Mouse (Mus musculus) heart, postnatal 0 days (tissue): ENCODE data around the gene Tmem59. TPM values are rescaled to one million over a fixed set of nuclear protein-coding genes. Genes with fewer than 3 reads are reported as not detected.

ENCODE experiments used
- ATAC-seq: fragments of 200-750 bp; cut with Nextera tagmentation; 2 replicates; pipeline ENCODE4 v1.8.0; 2017; ENCODE audit warnings: low read depth, moderate number of reproducible peaks, moderate library complexity; ENCODE audit not compliant: insufficient read depth
- DNase-seq: peaks from one replicate; pipeline ENCODE4 v3.0.0-alpha.2; 2016; ENCODE audit warnings: low spot score
- H3K27ac ChIP-seq: fragments of 300-500 bp; sonication (generic); 2 replicates; pipeline ENCODE4 v1.5.1; 2014; ENCODE audit warnings: low read depth, mild to moderate bottlenecking
- H3K27me3 ChIP-seq: fragments of 300-500 bp; sonication (generic); 2 replicates; pipeline ENCODE4 v1.6.1; 2014; ENCODE audit warnings: low read length, mixed read lengths; ENCODE audit not compliant: control insufficient read depth, insufficient read depth
- H3K36me3 ChIP-seq: fragments of 300-500 bp; sonication (generic); replicated peaks from 2 replicates; pipeline ENCODE4 v1.6.1; 2014; ENCODE audit warnings: low read length, mixed read lengths; ENCODE audit not compliant: control insufficient read depth, insufficient read depth
- H3K4me1 ChIP-seq: fragments of 300-500 bp; sonication (generic); 2 replicates; pipeline ENCODE4 v1.6.1; 2014; ENCODE audit warnings: antibody characterized with exemption; ENCODE audit not compliant: control insufficient read depth, insufficient read depth
- H3K4me2 ChIP-seq: fragments of 300-500 bp; sonication (generic); 2 replicates; pipeline ENCODE4 v1.6.1; 2014; ENCODE audit warnings: low read depth, mild to moderate bottlenecking, low read length, moderate library complexity
- H3K4me3 ChIP-seq: fragments of 300-500 bp; sonication (generic); 2 replicates; pipeline ENCODE4 v1.5.1; 2014; ENCODE audit warnings: low read depth, low read length
- H3K9ac ChIP-seq: fragments of 300-500 bp; sonication (generic); replicated peaks from 2 replicates; pipeline ENCODE4 v1.6.1; 2014; ENCODE audit warnings: low read depth, low read length, mixed read lengths
- H3K9me3 ChIP-seq: fragments of 300-500 bp; sonication (generic); replicated peaks from 2 replicates; pipeline ENCODE4 v1.6.1; 2016; ENCODE audit warnings: low read length; ENCODE audit not compliant: control insufficient read depth
- CTCF ChIP-seq: IDR thresholded peaks from 2 replicates; pipeline ENCODE4 v1.5.1; 2016; ENCODE audit warnings: antibody characterized with exemption, control low read depth, low read depth
- EP300 ChIP-seq: IDR thresholded peaks from 2 replicates; pipeline ENCODE4 v1.6.1; 2016; ENCODE audit warnings: antibody characterized with exemption, low read depth
- WGBS: fragments of 180-500 bp; shearing (Covaris S2); extraction: QIAGEN DNeasy Blood & Tissue Kit; methylation state at CpG from one replicate; pipeline ENCODE4 v1.1.7; 2014; 5-methylcytosine and 5-hydroxymethylcytosine counted together
- polyA plus RNA-seq: library from polyadenylated mRNA; unstranded; fragments of >200 nt; fragmentation: Nextera tagmentation; extraction: Ambion mirVana; gene quantifications from 2 replicates; pipeline ENCODE4 v1.2.1, GENCODE M21; 2015
- total RNA-seq: library from RNA; depleted of rRNA; stranded (reverse); fragments of >200 nt; gene quantifications from 2 replicates; pipeline ENCODE4 v1.2.3, GENCODE M21; 2014; ENCODE audit warnings: low replicate concordance

Gene Tmem59
- total and polyA plus RNA-seq, 2 experiments from 2014 or later = 156 to 323 TPM

DNA sequence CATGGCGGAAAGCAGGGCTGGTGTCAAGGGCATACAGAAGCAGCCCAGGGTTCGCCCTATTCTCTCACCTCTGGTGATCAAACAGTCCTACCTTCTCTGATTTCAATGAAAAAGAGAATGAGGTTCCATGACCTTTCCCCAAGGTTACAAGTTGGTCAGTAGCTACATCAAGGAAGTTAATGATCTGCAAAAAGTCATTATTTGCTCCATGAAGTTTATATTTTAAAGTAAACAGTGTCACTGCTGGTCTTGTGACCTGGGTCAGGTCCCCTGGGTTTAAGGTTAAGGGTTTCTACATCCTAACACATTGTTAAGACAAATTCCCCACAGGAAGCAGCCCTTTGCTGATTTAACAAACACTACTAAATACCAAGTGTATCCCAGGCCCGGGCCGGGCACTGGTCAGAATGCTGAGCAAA is 21.2 kb upstream of the Tmem59 start:
- no peaks in the 10 kb centered on the region for H3K4me1 ChIP-seq
- ATAC-seq = no peak
- no peaks in the 10 kb centered on the region for H3K27me3 ChIP-seq
- no peak overlapping the region for H3K4me3 ChIP-seq
- peaks cover 21% of the 10 kb centered on the region for H3K36me3 ChIP-seq
- H3K9me3 ChIP-seq = no peaks in the 10 kb centered on the region
- H3K27ac ChIP-seq = no peak overlapping the region
- 74% methylated on average over 4 of the region's 4 CpGs for WGBS
- no peak overlapping the region for H3K4me2 ChIP-seq
- no peak overlapping the region for H3K9ac ChIP-seq
- no peak for DNase-seq
- TF ChIP-seq CTCF (no peak), EP300 (no peak)

- peaks cover 17% of the 10 kb centered on the region for H3K36me3 ChIP-seq
- TF ChIP-seq EP300 (no peak), CTCF (no peak)
- H3K9me3 ChIP-seq = no peaks in the 10 kb centered on the region
These were observed 18.9 kb upstream of the Tmem59 start for GRCm38 (mm10) chr4:107159166-107159773.

GRCm38 (mm10) chr4:107160181-107160580 is 18.0 kb upstream of the Tmem59 start:
- no peak overlapping the region for H3K4me2 ChIP-seq
- no peak for TF ChIP-seq CTCF
- no peak for TF ChIP-seq EP300
- no peaks in the 10 kb centered on the region for H3K9me3 ChIP-seq
- ATAC-seq (no peak), DNase-seq (no peak)
- no peaks in the 10 kb centered on the region for H3K4me1 ChIP-seq
- H3K9ac ChIP-seq = no peak overlapping the region
- no peaks in the 10 kb centered on the region for H3K27me3 ChIP-seq
- H3K36me3 ChIP-seq = peaks cover 20% of the 10 kb centered on the region
- no peak overlapping the region for H3K4me3 ChIP-seq
- 81% methylated on average over 8 of the region's 8 CpGs for WGBS
- no peak overlapping the region for H3K27ac ChIP-seq

More at GRCm38 (mm10) chr4:107159166-107159773, 18.9 kb upstream of the Tmem59 start:
- 72% methylated on average over 11 of the region's 11 CpGs for WGBS
- H3K27ac ChIP-seq = no peak overlapping the region
- ATAC-seq (no peak), DNase-seq (no peak)
- H3K4me1 ChIP-seq = no peaks in the 10 kb centered on the region
- H3K4me3 ChIP-seq = no peak overlapping the region
- no peak overlapping the region for H3K4me2 ChIP-seq
- no peak overlapping the region for H3K9ac ChIP-seq
- H3K27me3 ChIP-seq = no peaks in the 10 kb centered on the region

DNA sequence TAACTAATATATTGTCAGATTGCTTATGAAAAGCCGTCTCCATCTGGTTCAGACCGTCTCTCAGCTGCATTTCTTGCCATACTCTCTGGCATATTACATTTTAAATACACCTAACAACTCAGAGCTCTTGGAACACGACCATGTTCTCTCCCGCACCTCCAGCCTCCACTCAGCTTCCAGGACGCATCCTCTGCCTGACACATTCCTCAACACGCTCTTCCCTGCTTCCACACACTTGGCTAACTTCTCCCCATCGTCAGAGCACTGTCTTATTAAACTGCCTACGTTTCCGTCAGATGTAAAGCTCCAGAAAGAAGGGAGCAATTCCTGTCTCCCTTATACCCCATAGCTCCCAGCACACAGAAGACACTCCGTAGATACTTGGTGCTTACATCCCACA is 14.9 kb upstream of the Tmem59 start:
- 86% methylated on average over 10 of the region's 10 CpGs for WGBS
- Histone ChIP-seq H3K4me1 (no peaks in the 10 kb centered on the region), H3K4me2 (no peak overlapping the region), H3K36me3 (peaks cover 24% of the 10 kb centered on the region), H3K9ac (no peak overlapping the region), H3K27ac (no peak overlapping the region), H3K4me3 (no peak overlapping the region), H3K27me3 (no peaks in the 10 kb centered on the region), H3K9me3 (no peaks in the 10 kb centered on the region)
- no peak for TF ChIP-seq CTCF
- no peak for TF ChIP-seq EP300
- ATAC-seq (no peak), DNase-seq (no peak)

GRCm38 (mm10) chr4:107163756-107164587 is 14.2 kb upstream of the Tmem59 start:
- H3K27ac ChIP-seq = no peak overlapping the region
- no peak overlapping the region for H3K9ac ChIP-seq
- peaks cover 23% of the 10 kb centered on the region for H3K36me3 ChIP-seq
- H3K4me1 ChIP-seq = no peaks in the 10 kb centered on the region
- DNase-seq = peak; percentile 69
- TF ChIP-seq EP300 (no peak), CTCF (peak; percentile 99)
- 35% methylated on average over 9 of the region's 9 CpGs for WGBS
- peak; percentile 33; the same call in 1 of the 2 replicates for ATAC-seq
- no peaks in the 10 kb centered on the region for H3K27me3 ChIP-seq
- no peak overlapping the region for H3K4me2 ChIP-seq
- no peaks in the 10 kb centered on the region for H3K9me3 ChIP-seq
- H3K4me3 ChIP-seq = no peak overlapping the region
